Mouse (Mus musculus) erythroblast, embryonic 14.5 days (primary cell): Measurements from ENCODE around the gene Wdr74. TPM values are rescaled to one million over a fixed set of nuclear protein-coding genes. Genes with fewer than 3 reads are reported as not detected.
"Not testable (repeated sequence)": the region's sequence is repeated elsewhere in the genome, so short reads cannot be mapped to it uniquely, and the experiment has no call there.

Experiments used
- H3K27me3 ChIP-seq: 2 replicates; pipeline ENCODE4 v1.6.1; 2012; ENCODE audit warnings: inconsistent platforms; ENCODE audit not compliant: control insufficient read depth
- H3K36me3 ChIP-seq: 2 replicates; pipeline ENCODE4 v1.6.1; 2012; ENCODE audit warnings: mild to moderate bottlenecking, inconsistent platforms; ENCODE audit not compliant: control insufficient read depth
- H3K4me1 ChIP-seq: 2 replicates; pipeline ENCODE4 v1.6.1; 2012; ENCODE audit warnings: inconsistent platforms; ENCODE audit not compliant: control insufficient read depth
- H3K4me3 ChIP-seq: replicated peaks from 2 replicates; pipeline ENCODE3; 2012; ENCODE audit warnings: moderate library complexity, mild to moderate bottlenecking, inconsistent platforms
- H3K9me3 ChIP-seq: 2 replicates; pipeline ENCODE4 v1.6.1; 2012; ENCODE audit warnings: low read length, inconsistent platforms, mixed read lengths; ENCODE audit not compliant: control insufficient read depth
- GATA1 ChIP-seq: IDR thresholded peaks from 2 replicates; pipeline ENCODE4 v1.6.1; 2012; ENCODE audit warnings: low read length, inconsistent platforms, mixed read lengths
- TAL1 ChIP-seq: IDR thresholded peaks from 3 replicates; pipeline ENCODE4 v1.6.1; 2012; ENCODE audit warnings: low read length, inconsistent platforms, mixed read lengths
- polyA plus RNA-seq: library from polyadenylated mRNA; stranded (reverse); fragments of >175 nt; gene quantifications from 2 replicates; pipeline ENCODE4 v1.2.3, GENCODE M21; 2012

Wdr74 gene
- polyA plus RNA-seq, 1 experiment: 1.7 TPM

GRCm38 (mm10) chr19:8714653-8715481 lies 20.8 kb upstream of the Wdr74 start:
- Histone ChIP-seq H3K9me3 (no peaks in the 10 kb centered on the region), H3K4me1 (peaks cover 77% of the 10 kb centered on the region), H3K4me3 (peak overlapping the region; percentile 91), H3K36me3 (peaks cover 37% of the 10 kb centered on the region), H3K27me3 (no peaks in the 10 kb centered on the region)
- peak; percentile 97 for TF ChIP-seq GATA1
- TF ChIP-seq TAL1: peak; percentile 98

- H3K9me3 ChIP-seq: no peaks in the 10 kb centered on the region
- peaks cover 32% of the 10 kb centered on the region for H3K36me3 ChIP-seq
- TF ChIP-seq TAL1 (peak; percentile 51; the same call in 2 of the 3 replicates), GATA1 (no peak)
- H3K4me1 ChIP-seq: peaks cover 77% of the 10 kb centered on the region
- H3K4me3 ChIP-seq: peak overlapping the region; percentile 52
- H3K27me3 ChIP-seq: no peaks in the 10 kb centered on the region
Measured at GRCm38 (mm10) chr19:8715868-8716766, 19.5 kb upstream of the Wdr74 start.

- Histone ChIP-seq H3K9me3 (no peaks in the 10 kb centered on the region), H3K27me3 (no peaks in the 10 kb centered on the region), H3K4me1 (peaks cover 76% of the 10 kb centered on the region), H3K4me3 (peak overlapping the region; percentile 12), H3K36me3 (peaks cover 24% of the 10 kb centered on the region)
- no peak for TF ChIP-seq TAL1
- no peak for TF ChIP-seq GATA1
Measured at GRCm38 (mm10) chr19:8716767-8717475, 18.7 kb upstream of the Wdr74 start.

- no peak overlapping the region for H3K4me3 ChIP-seq
- TF ChIP-seq TAL1 (no peak), GATA1 (no peak)
- H3K4me1 ChIP-seq: peaks cover 84% of the 10 kb centered on the region
- peaks cover 13% of the 10 kb centered on the region for H3K36me3 ChIP-seq
- no peaks in the 10 kb centered on the region for H3K27me3 ChIP-seq
- H3K9me3 ChIP-seq: no peaks in the 10 kb centered on the region
Measured at GRCm38 (mm10) chr19:8718357-8718756, 17.3 kb upstream of the Wdr74 start.

GRCm38 (mm10) chr19:8719037-8719436 lies 16.6 kb upstream of the Wdr74 start:
- not testable (repeated sequence) for H3K4me3 ChIP-seq, H3K9me3 ChIP-seq, H3K27me3 ChIP-seq
- peaks cover 81% of the 10 kb centered on the region for H3K4me1 ChIP-seq
- peaks cover 15% of the 10 kb centered on the region for H3K36me3 ChIP-seq

- H3K9me3 ChIP-seq: no peaks in the 10 kb centered on the region
- peaks cover 35% of the 10 kb centered on the region for H3K36me3 ChIP-seq
- H3K27me3 ChIP-seq: no peaks in the 10 kb centered on the region
- peak overlapping the region; percentile 80 for H3K4me3 ChIP-seq
- peaks cover 79% of the 10 kb centered on the region for H3K4me1 ChIP-seq
- TF ChIP-seq GATA1 (no peak), TAL1 (no peak)
Measured at GRCm38 (mm10) chr19:8721378-8721777, 14.2 kb upstream of the Wdr74 start.

- H3K9me3 ChIP-seq: no peaks in the 10 kb centered on the region
- H3K4me1 ChIP-seq: peaks cover 80% of the 10 kb centered on the region
- H3K36me3 ChIP-seq: peaks cover 41% of the 10 kb centered on the region
- no peak for TF ChIP-seq GATA1
- no peak for TF ChIP-seq TAL1
- no peaks in the 10 kb centered on the region for H3K27me3 ChIP-seq
- H3K4me3 ChIP-seq: peak overlapping the region; percentile 80
Measured at GRCm38 (mm10) chr19:8722021-8722420, 13.6 kb upstream of the Wdr74 start.

- Histone ChIP-seq H3K4me3 (peak overlapping the region; percentile 80), H3K27me3 (no peaks in the 10 kb centered on the region), H3K9me3 (no peaks in the 10 kb centered on the region), H3K36me3 (peaks cover 44% of the 10 kb centered on the region), H3K4me1 (peaks cover 76% of the 10 kb centered on the region)
- TF ChIP-seq GATA1 (no peak), TAL1 (no peak)
Measured at GRCm38 (mm10) chr19:8722559-8722906, 13.1 kb upstream of the Wdr74 start.
